Mouse (Mus musculus): ENCODE measurements at regions not wholly inside any gene's neighbourhood (a gene's known extent, or its start where the extent isn't known, plus 50 kb on each side); places are given as distances from the start of the nearest gene placed in this dataset.

GRCm38 (mm10) chr8:40150911-40151797 lies 523.7 kb upstream of the Adam24 start:
- ATAC-seq (replicated peaks; ENCODE audit: low FRiP score, low read depth) (peak; percentile 76), DNase-seq (ENCODE audit: low spot score) (peak; percentile 81)
- H3K4me2 ChIP-seq (ENCODE audit: low read length) = peak overlapping the region; percentile 54
- 18% methylated on average over 21 of the region's 21 CpGs for WGBS
- no peaks in the 10 kb centered on the region for H3K4me1 ChIP-seq (replicated peaks; ENCODE audit: insufficient read depth, low read length)
- TF ChIP-seq CTCF (IDR thresholded peaks at IDR 0.05; ENCODE audit: low read depth) = peak; percentile 81
- H3K9ac ChIP-seq (ENCODE audit: low read depth, low read length) = peak overlapping the region; percentile 35; the same call in 1 of the 2 replicates
- no peaks in the 10 kb centered on the region for H3K27me3 ChIP-seq (ENCODE audit: insufficient read depth, low read length)
- H3K36me3 ChIP-seq (ENCODE audit: insufficient read depth, low read length) = no peaks in the 10 kb centered on the region
- H3K27ac ChIP-seq = no peak overlapping the region
- peak overlapping the region; percentile 21; the same call in 1 of the 2 replicates for H3K4me3 ChIP-seq (replicated peaks; ENCODE audit: low read depth, low read length)
- no peaks in the 10 kb centered on the region for H3K9me3 ChIP-seq (replicated peaks; ENCODE audit: low read length)

- H3K4me3 ChIP-seq (replicated peaks; ENCODE audit: low read depth, low read length) = no peak overlapping the region
- H3K4me2 ChIP-seq (ENCODE audit: low read length) = no peak overlapping the region
- 65% methylated on average over 2 of the region's 2 CpGs for WGBS
- no peak overlapping the region for H3K27ac ChIP-seq
- peak; percentile 20; the same call in 1 of the 2 replicates for TF ChIP-seq CTCF (IDR thresholded peaks at IDR 0.05; ENCODE audit: low read depth)
- no peaks in the 10 kb centered on the region for H3K27me3 ChIP-seq (ENCODE audit: insufficient read depth, low read length)
- no peak for DNase-seq (ENCODE audit: low spot score)
- H3K4me1 ChIP-seq (replicated peaks; ENCODE audit: insufficient read depth, low read length) = no peaks in the 10 kb centered on the region
- H3K36me3 ChIP-seq (ENCODE audit: insufficient read depth, low read length) = no peaks in the 10 kb centered on the region
- no peak for ATAC-seq (replicated peaks; ENCODE audit: low FRiP score, low read depth)
- no peak overlapping the region for H3K9ac ChIP-seq (ENCODE audit: low read depth, low read length)
- no peaks in the 10 kb centered on the region for H3K9me3 ChIP-seq (replicated peaks; ENCODE audit: low read length)
Measured at GRCm38 (mm10) chr8:40152451-40152850, 522.4 kb upstream of the Adam24 start.

- DNase-seq (ENCODE audit: low spot score) (no peak), ATAC-seq (replicated peaks; ENCODE audit: low FRiP score, low read depth) (no peak)
- Histone ChIP-seq H3K4me1 (replicated peaks; ENCODE audit: insufficient read depth, low read length) (no peaks in the 10 kb centered on the region), H3K9me3 (replicated peaks; ENCODE audit: low read length) (no peaks in the 10 kb centered on the region), H3K27ac (no peak overlapping the region), H3K36me3 (ENCODE audit: insufficient read depth, low read length) (no peaks in the 10 kb centered on the region), H3K27me3 (ENCODE audit: insufficient read depth, low read length) (no peaks in the 10 kb centered on the region), H3K9ac (ENCODE audit: low read depth, low read length) (no peak overlapping the region), H3K4me2 (ENCODE audit: low read length) (peak overlapping the region; percentile 25), H3K4me3 (replicated peaks; ENCODE audit: low read depth, low read length) (no peak overlapping the region)
- WGBS = 41% methylated on average over 16 of the region's 17 CpGs
- no peak for TF ChIP-seq CTCF (IDR thresholded peaks at IDR 0.05; ENCODE audit: low read depth)
Measured at GRCm38 (mm10) chr8:40186715-40187583, 487.9 kb upstream of the Adam24 start.

- no peaks in the 10 kb centered on the region for H3K4me1 ChIP-seq (replicated peaks; ENCODE audit: insufficient read depth, low read length)
- no peak overlapping the region for H3K9ac ChIP-seq (ENCODE audit: low read depth, low read length)
- H3K27me3 ChIP-seq (ENCODE audit: insufficient read depth, low read length) = no peaks in the 10 kb centered on the region
- no peak overlapping the region for H3K4me3 ChIP-seq (replicated peaks; ENCODE audit: low read depth, low read length)
- WGBS = 1% methylated on average over 5 of the region's 5 CpGs
- peak overlapping the region; percentile 25; the same call in 1 of the 2 replicates for H3K4me2 ChIP-seq (ENCODE audit: low read length)
- DNase-seq (ENCODE audit: low spot score) (peak; percentile 86), ATAC-seq (replicated peaks; ENCODE audit: low FRiP score, low read depth) (no peak)
- H3K9me3 ChIP-seq (replicated peaks; ENCODE audit: low read length) = no peaks in the 10 kb centered on the region
- no peaks in the 10 kb centered on the region for H3K36me3 ChIP-seq (ENCODE audit: insufficient read depth, low read length)
- TF ChIP-seq CTCF (IDR thresholded peaks at IDR 0.05; ENCODE audit: low read depth) = peak; percentile 80
- H3K27ac ChIP-seq = no peak overlapping the region
Measured at GRCm38 (mm10) chr8:40187584-40187934, 487.3 kb upstream of the Adam24 start.

- no peak for DNase-seq (ENCODE audit: low spot score)
- no peak for ATAC-seq (replicated peaks; ENCODE audit: low FRiP score, low read depth)
- H3K4me3 ChIP-seq (replicated peaks; ENCODE audit: low read depth, low read length) = no peak overlapping the region
Measured at GRCm38 (mm10) chr8:40192266-40192665, 482.6 kb upstream of the Adam24 start.

GRCm38 (mm10) chr8:40193148-40193547 lies 481.7 kb upstream of the Adam24 start:
- Histone ChIP-seq H3K36me3 (ENCODE audit: insufficient read depth, low read length) (no peaks in the 10 kb centered on the region), H3K9me3 (replicated peaks; ENCODE audit: low read length) (no peaks in the 10 kb centered on the region), H3K27me3 (ENCODE audit: insufficient read depth, low read length) (no peaks in the 10 kb centered on the region), H3K27ac (no peak overlapping the region), H3K4me2 (ENCODE audit: low read length) (no peak overlapping the region), H3K4me1 (replicated peaks; ENCODE audit: insufficient read depth, low read length) (no peaks in the 10 kb centered on the region), H3K4me3 (replicated peaks; ENCODE audit: low read depth, low read length) (no peak overlapping the region), H3K9ac (ENCODE audit: low read depth, low read length) (no peak overlapping the region)
- DNase-seq (ENCODE audit: low spot score) = no peak
- TF ChIP-seq CTCF (IDR thresholded peaks at IDR 0.05; ENCODE audit: low read depth) = no peak
- 33% methylated on average over 1 of the region's 1 CpGs for WGBS
- ATAC-seq (replicated peaks; ENCODE audit: low FRiP score, low read depth) = no peak

More at GRCm38 (mm10) chr8:40192266-40192665, 482.6 kb upstream of the Adam24 start:
- Histone ChIP-seq H3K36me3 (ENCODE audit: insufficient read depth, low read length) (no peaks in the 10 kb centered on the region), H3K9me3 (replicated peaks; ENCODE audit: low read length) (no peaks in the 10 kb centered on the region), H3K4me1 (replicated peaks; ENCODE audit: insufficient read depth, low read length) (no peaks in the 10 kb centered on the region), H3K9ac (ENCODE audit: low read depth, low read length) (no peak overlapping the region), H3K4me2 (ENCODE audit: low read length) (no peak overlapping the region), H3K27me3 (ENCODE audit: insufficient read depth, low read length) (no peaks in the 10 kb centered on the region), H3K27ac (no peak overlapping the region)
- TF ChIP-seq CTCF (IDR thresholded peaks at IDR 0.05; ENCODE audit: low read depth) = no peak
